Mouse (Mus musculus) hindbrain, embryonic 11.5 days (tissue): ENCODE results near the gene Dennd1a. TPM values are rescaled to one million over a fixed set of nuclear protein-coding genes. Genes with fewer than 3 reads are reported as not detected.

ENCODE experiments used
- ATAC-seq: fragments of 200-750 bp; cut with Nextera tagmentation; 2 replicates; pipeline ENCODE4 v1.8.0; 2017; ENCODE audit warnings: mild to moderate bottlenecking, moderate TSS enrichment, moderate library complexity; ENCODE audit not compliant: low FRiP score
- DNase-seq: peaks from one replicate; pipeline ENCODE4 v3.0.0-alpha.2; 2015; ENCODE audit warnings: low spot score
- H3K27ac ChIP-seq: fragments of 300-500 bp; sonication (generic); 2 replicates; pipeline ENCODE4 v1.5.1; 2014; ENCODE audit warnings: mild to moderate bottlenecking, low read depth, low read length
- H3K27me3 ChIP-seq: fragments of 300-500 bp; sonication (generic); 2 replicates; pipeline ENCODE4 v1.6.1; 2014; ENCODE audit warnings: mild to moderate bottlenecking, low read length, moderate library complexity, mixed read lengths; ENCODE audit not compliant: control insufficient read depth, insufficient read depth
- H3K36me3 ChIP-seq: fragments of 300-500 bp; sonication (generic); 2 replicates; pipeline ENCODE4 v1.6.1; 2014; ENCODE audit warnings: mild to moderate bottlenecking, low read length, moderate library complexity, mixed read lengths; ENCODE audit not compliant: control insufficient read depth, insufficient read depth
- H3K4me1 ChIP-seq: fragments of 300-500 bp; sonication (generic); replicated peaks from 2 replicates; pipeline ENCODE4 v1.6.1; 2014; ENCODE audit warnings: low read length, mixed read lengths; ENCODE audit not compliant: control insufficient read depth, insufficient read depth
- H3K4me2 ChIP-seq: fragments of 300-500 bp; sonication (generic); replicated peaks from 2 replicates; pipeline ENCODE4 v1.6.1; 2014; ENCODE audit warnings: mild to moderate bottlenecking, low read depth, low read length
- H3K4me3 ChIP-seq: fragments of 300-500 bp; sonication (generic); 2 replicates; pipeline ENCODE4 v1.5.1; 2014; ENCODE audit warnings: low read depth, low read length
- H3K9ac ChIP-seq: fragments of 300-500 bp; sonication (generic); 2 replicates; pipeline ENCODE4 v1.6.1; 2014; ENCODE audit warnings: low read depth, low read length
- H3K9me3 ChIP-seq: fragments of 300-500 bp; sonication (generic); 2 replicates; pipeline ENCODE4 v1.6.1; 2016; ENCODE audit warnings: low read length; ENCODE audit not compliant: control insufficient read depth
- WGBS: fragments of 180-500 bp; shearing (Covaris S2); extraction: QIAGEN DNeasy Blood & Tissue Kit; methylation state at CpG from one replicate; pipeline ENCODE4 v1.1.7; 2014; 5-methylcytosine and 5-hydroxymethylcytosine counted together
- polyA plus RNA-seq: library from polyadenylated mRNA; unstranded; fragments of >200 nt; fragmentation: Nextera tagmentation; extraction: Ambion mirVana; gene quantifications from 2 replicates; pipeline ENCODE4 v1.2.1, GENCODE M21; 2014

Gene Dennd1a
- polyA plus RNA-seq, 1 experiment from 2014 or later = 11.3 TPM

DNA sequence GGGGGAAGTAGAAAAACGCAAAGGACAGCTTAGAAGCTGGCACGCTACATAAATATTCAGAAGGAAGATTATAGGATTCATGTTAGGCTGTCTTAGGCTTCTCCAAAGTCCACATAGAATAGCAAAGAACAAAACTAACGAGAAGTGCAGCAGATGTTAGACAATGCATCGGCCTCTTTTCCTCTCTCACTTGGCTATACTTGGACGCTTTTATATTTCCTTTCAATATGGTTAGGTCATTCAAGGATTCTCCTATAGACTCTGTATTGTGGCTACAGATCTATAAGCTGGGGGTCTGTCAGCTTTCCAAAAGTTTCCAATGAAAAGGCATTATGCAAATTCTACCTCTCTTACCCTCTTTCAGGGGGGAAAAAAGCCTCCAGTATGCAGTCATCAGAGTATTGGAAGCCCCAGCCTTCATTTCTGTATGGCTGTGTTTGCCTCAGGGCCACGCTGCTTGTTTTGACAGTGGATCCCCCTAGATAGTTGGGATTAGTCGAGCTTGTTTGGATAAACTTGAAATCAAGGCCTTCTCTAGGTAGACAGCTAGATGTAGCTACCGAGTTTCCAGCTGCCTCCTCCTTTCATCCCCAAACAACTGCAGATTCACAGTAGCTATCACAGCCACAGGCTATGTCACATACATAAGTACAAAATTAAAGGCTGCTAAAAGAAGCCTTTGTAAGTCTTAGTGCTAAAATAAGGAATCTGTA is 143.0 kb downstream of the Dennd1a start:
- Histone ChIP-seq H3K4me1 (no peaks in the 10 kb centered on the region), H3K4me3 (no peak overlapping the region), H3K27me3 (no peaks in the 10 kb centered on the region), H3K36me3 (no peaks in the 10 kb centered on the region), H3K4me2 (no peak overlapping the region), H3K9ac (no peak overlapping the region), H3K27ac (0 out of 2 replicates have a peak overlapping the region, but pooled peaks have one; percentile 6), H3K9me3 (no peaks in the 10 kb centered on the region)
- DNase-seq = peak; percentile 15
- 28% methylated on average over 8 of the region's 8 CpGs for WGBS
- ATAC-seq = peak; percentile 67; the same call in 1 of the 2 replicates

DNA sequence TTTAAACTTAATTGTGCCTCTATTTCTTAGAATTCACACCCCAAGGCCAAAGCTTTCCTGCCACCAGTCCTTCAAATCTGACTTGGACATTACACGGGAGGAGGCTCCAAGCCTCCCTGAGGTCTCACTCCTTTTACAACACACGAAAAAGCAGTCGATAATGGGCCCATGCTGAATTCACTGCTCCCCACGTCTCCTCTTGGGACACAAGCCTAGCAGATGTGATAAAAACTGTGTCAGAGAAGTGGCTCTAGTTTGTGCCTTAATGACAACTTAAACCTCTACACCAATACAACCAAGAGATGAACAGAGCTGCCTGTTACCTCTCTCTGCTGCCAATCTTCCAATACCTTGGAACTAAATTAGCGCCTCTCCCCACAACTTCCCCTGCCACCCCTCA is 144.3 kb downstream of the Dennd1a start:
- 39% methylated on average over 5 of the region's 5 CpGs for WGBS
- ATAC-seq = no peak
- no peak for DNase-seq
- Histone ChIP-seq H3K27me3 (no peaks in the 10 kb centered on the region), H3K4me3 (no peak overlapping the region), H3K9me3 (no peaks in the 10 kb centered on the region), H3K9ac (no peak overlapping the region), H3K4me1 (no peaks in the 10 kb centered on the region), H3K27ac (no peak overlapping the region), H3K4me2 (no peak overlapping the region), H3K36me3 (no peaks in the 10 kb centered on the region)

DNA sequence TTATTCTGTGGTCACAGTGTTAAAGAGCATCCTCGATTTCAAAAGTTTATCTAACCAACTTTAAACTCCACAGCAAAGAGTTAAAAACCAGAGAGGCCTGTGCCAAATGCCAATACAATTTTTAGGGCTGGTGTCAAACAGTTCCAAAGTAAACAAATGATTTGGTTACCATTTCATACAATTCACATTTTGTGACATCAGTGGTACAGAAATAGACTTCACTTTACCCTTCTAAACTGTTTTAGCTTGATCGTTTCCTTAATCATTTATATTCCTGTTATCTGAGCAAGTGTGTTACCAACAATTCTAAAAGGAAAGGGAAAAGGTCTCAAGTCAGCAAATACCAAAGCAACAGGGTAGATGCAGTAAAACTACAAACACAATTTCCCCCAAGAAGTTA is 145.0 kb downstream of the Dennd1a start:
- Histone ChIP-seq H3K36me3 (no peaks in the 10 kb centered on the region), H3K4me3 (no peak overlapping the region), H3K4me1 (no peaks in the 10 kb centered on the region), H3K9me3 (no peaks in the 10 kb centered on the region), H3K9ac (no peak overlapping the region), H3K4me2 (no peak overlapping the region), H3K27me3 (no peaks in the 10 kb centered on the region), H3K27ac (no peak overlapping the region)
- DNase-seq (no peak), ATAC-seq (no peak)
- 68% methylated on average over 2 of the region's 2 CpGs for WGBS

DNA sequence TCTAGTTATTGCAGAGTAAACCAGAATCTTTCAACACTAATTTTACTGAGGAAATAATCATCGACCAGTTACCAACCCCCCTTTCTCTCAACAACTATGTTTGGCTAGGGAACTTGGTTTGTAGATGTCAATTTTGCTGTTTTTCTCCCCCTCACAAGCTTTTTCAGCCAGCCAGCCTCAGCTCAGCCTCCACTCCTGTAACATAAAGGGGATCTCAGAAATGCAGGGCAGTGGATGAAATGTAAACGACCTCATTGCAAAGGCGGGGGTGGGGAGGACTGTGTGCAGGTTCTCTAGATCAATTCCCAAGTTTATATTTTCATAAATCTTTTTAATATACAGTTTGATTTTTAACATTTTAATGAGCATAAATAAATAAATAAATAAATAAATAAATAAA is 147.7 kb downstream of the Dennd1a start:
- DNase-seq = peak; percentile 26
- Histone ChIP-seq H3K9ac (no peak overlapping the region), H3K4me1 (no peaks in the 10 kb centered on the region), H3K36me3 (no peaks in the 10 kb centered on the region), H3K27ac (no peak overlapping the region), H3K9me3 (no peaks in the 10 kb centered on the region), H3K4me3 (no peak overlapping the region), H3K4me2 (no peak overlapping the region), H3K27me3 (no peaks in the 10 kb centered on the region)
- no peak for ATAC-seq
- WGBS = 50% methylated on average over 3 of the region's 3 CpGs

DNA sequence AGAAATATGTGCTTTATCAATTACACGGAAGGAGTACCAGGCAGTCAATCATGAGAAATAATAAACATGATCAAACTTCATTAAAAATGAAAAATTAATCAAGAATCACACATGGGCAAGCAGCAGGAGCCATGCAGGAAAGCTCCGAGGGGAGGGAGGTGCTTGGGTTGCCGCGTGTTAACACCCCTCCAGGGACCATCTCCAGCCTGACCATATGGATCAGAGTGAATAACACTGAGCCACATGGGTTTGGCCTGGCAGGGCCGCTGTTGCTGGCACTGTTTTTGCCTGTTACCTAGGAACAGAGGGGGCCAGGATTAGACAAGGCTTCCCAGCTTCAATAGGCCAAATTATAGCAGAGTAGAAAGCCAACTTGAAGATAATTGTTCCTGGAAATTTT is 150.1 kb downstream of the Dennd1a start:
- Histone ChIP-seq H3K4me1 (no peaks in the 10 kb centered on the region), H3K4me3 (no peak overlapping the region), H3K9ac (no peak overlapping the region), H3K36me3 (no peaks in the 10 kb centered on the region), H3K4me2 (no peak overlapping the region), H3K27me3 (no peaks in the 10 kb centered on the region), H3K9me3 (no peaks in the 10 kb centered on the region), H3K27ac (no peak overlapping the region)
- peak; percentile 80 for ATAC-seq
- 22% methylated on average over 5 of the region's 5 CpGs for WGBS
- DNase-seq = peak; percentile 52

DNA sequence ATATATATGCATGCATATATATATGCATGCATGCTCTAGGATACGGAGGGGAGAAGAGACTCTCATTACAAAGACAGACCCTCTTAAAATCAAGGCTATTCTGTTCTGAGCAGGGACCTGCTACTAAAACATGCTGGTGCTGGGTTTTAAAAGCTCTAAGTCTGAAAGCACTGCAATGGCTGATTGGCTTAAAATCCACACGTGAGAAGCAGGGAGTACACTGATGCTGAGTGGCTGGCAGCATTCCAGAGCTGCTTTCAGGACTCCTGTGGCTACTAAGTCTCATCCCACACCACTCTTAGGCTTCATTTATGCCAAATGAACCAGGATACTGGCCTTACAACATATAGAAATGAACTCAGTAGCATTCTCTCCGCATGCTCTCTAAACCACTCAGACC is 151.8 kb downstream of the Dennd1a start:
- H3K4me2 ChIP-seq = no peak overlapping the region
- peak; percentile 20 for DNase-seq
- H3K9ac ChIP-seq = no peak overlapping the region
- H3K27ac ChIP-seq = no peak overlapping the region
- WGBS = 63% methylated on average over 3 of the region's 3 CpGs
- H3K4me1 ChIP-seq = no peaks in the 10 kb centered on the region
- H3K36me3 ChIP-seq = no peaks in the 10 kb centered on the region
- no peak for ATAC-seq
- H3K4me3 ChIP-seq = no peak overlapping the region
- no peaks in the 10 kb centered on the region for H3K27me3 ChIP-seq
- H3K9me3 ChIP-seq = no peaks in the 10 kb centered on the region

DNA sequence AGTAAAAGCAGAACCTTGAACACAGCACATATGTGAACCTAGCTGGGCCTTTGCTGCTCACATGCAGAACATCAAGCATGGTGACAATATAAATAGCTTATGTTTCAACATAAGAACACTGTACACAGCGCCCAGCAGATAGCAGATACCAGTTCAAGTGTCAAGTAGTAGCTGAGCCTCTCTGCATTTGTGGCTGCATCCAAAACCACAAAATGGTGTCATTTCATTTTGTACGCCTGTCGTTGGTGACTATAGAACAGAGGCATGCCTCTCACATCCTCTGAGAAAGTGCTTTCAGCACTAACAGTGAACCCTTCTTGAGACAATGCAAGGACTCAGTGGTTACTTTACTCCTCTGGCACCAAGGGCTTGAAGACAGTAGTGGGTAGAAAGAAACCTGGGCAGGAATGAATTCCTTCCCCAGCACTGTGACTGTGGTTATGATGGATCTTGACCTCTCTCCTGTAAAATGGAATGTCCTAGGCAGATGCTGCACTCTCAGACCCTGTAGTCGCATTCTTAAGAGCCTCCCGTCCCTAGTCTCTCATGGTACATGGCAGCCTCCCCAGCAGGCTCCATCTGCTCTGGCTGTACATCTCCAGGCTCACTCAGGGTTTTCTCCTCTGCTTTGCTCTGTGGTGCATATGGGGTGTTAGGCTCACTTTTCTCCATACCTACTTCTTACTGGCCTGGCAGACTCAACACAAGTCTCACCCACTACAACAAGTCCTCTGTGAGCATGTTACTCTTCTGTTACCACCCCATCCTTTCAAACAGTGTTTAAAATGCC is 154.0 kb downstream of the Dennd1a start:
- no peaks in the 10 kb centered on the region for H3K4me1 ChIP-seq
- H3K4me3 ChIP-seq = no peak overlapping the region
- no peaks in the 10 kb centered on the region for H3K9me3 ChIP-seq
- no peak overlapping the region for H3K27ac ChIP-seq
- no peaks in the 10 kb centered on the region for H3K36me3 ChIP-seq
- no peak for DNase-seq
- no peak overlapping the region for H3K9ac ChIP-seq
- no peaks in the 10 kb centered on the region for H3K27me3 ChIP-seq
- WGBS = 89% methylated on average over 5 of the region's 5 CpGs
- H3K4me2 ChIP-seq = no peak overlapping the region
- no peak for ATAC-seq

DNA sequence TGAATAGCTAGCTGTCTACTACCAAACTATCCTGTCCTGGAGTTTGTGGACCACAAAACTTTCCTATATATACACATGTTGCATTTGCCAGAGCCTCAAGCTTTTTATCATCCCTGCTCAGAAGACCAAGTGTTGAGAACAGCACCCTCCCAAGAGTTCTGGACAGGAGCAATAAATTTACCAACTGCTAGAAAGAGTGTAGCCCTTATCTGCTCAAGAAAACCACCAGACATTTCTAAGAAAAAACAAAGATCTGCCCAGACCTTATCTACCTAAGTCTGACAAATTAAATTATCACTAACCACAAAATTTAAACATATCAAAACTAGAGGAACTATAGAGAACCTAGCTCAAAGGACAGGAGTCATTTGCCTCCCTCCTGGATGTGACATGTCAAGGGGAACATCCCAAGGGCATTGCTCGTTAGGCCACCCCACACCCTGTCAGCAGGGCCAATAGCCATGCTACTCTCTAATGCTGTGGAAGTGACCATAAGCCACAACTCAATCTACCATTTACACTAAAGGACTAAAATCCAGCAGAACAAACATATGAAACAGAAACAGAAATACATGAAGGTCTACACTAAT is 154.9 kb downstream of the Dennd1a start:
- Histone ChIP-seq H3K4me3 (no peak overlapping the region), H3K9ac (no peak overlapping the region), H3K27ac (no peak overlapping the region), H3K4me2 (no peak overlapping the region), H3K4me1 (no peaks in the 10 kb centered on the region), H3K27me3 (no peaks in the 10 kb centered on the region), H3K36me3 (no peaks in the 10 kb centered on the region), H3K9me3 (no peaks in the 10 kb centered on the region)
- 96% methylated on average over 1 of the region's 1 CpGs for WGBS
- ATAC-seq = no peak
- no peak for DNase-seq
